Mouse (Mus musculus) heart, adult 2 months (tissue): ENCODE measurements around the gene Chrna10. TPM values are rescaled to one million over a fixed set of nuclear protein-coding genes. Genes with fewer than 3 reads are reported as not detected.

Experiments
- DNase-seq, 2 experiments: peaks; one replicate each; pipeline ENCODE4 v3.0.0; 2021
- H3K27ac ChIP-seq: fragments of 200-600 bp; 2 replicates; pipeline ENCODE4 v1.8.1; 2022
- H3K27me3 ChIP-seq: fragments of 200-500 bp; 2 replicates; pipeline ENCODE4 v1.6.1; 2012; ENCODE audit warnings: mild to moderate bottlenecking, low read length, inconsistent platforms, mixed read lengths; ENCODE audit not compliant: control insufficient read depth, insufficient read depth
- H3K36me3 ChIP-seq: fragments of 200-500 bp; 2 replicates; pipeline ENCODE4 v1.6.1; 2012; ENCODE audit warnings: low read length, inconsistent platforms; ENCODE audit not compliant: control insufficient read depth, insufficient read depth
- H3K4me1 ChIP-seq: fragments of 200-500 bp; 2 replicates; pipeline ENCODE4 v1.6.1; 2011; ENCODE audit warnings: low read length; ENCODE audit not compliant: control insufficient read depth, insufficient read depth
- H3K4me3 ChIP-seq: fragments of 200-600 bp; 2 replicates; pipeline ENCODE4 v1.8.1; 2022
- H3K79me2 ChIP-seq: fragments of 200-500 bp; replicated peaks from 2 replicates; pipeline ENCODE4 v1.6.1; 2012; ENCODE audit warnings: mild to moderate bottlenecking, inconsistent platforms, low read length, moderate library complexity, mixed read lengths; ENCODE audit not compliant: control insufficient read depth, insufficient read depth
- H3K9ac ChIP-seq: fragments of 200-500 bp; 2 replicates; pipeline ENCODE4 v1.6.1; 2012; ENCODE audit warnings: low read depth, mild to moderate bottlenecking, control low read depth, inconsistent platforms, low read length, mixed read lengths
- CTCF ChIP-seq: fragments of 200-600 bp; IDR thresholded peaks from 2 replicates; pipeline ENCODE4 v1.8.1; 2022; ENCODE audit warnings: antibody characterized with exemption, mild to moderate bottlenecking, moderate library complexity
- EP300 ChIP-seq: fragments of 200-500 bp; IDR thresholded peaks from 2 replicates; pipeline ENCODE4 v1.6.1; 2011; ENCODE audit warnings: low read depth, low read length, control low read depth; ENCODE audit not compliant: insufficient read depth
- POLR2A ChIP-seq: fragments of 200-500 bp; IDR thresholded peaks from 2 replicates; pipeline ENCODE4 v1.6.1; 2011; ENCODE audit warnings: mild to moderate bottlenecking, low read depth, low read length, control low read depth; ENCODE audit not compliant: insufficient read depth
- WGBS: fragments of 180-500 bp; shearing (Covaris S2); methylation state at CpG from one replicate; pipeline ENCODE4 v1.1.7; 2018; 5-methylcytosine and 5-hydroxymethylcytosine counted together
- intact Hi-C: fragments of 180-260 bp; cut with DNase I; formaldehyde crosslinking; loops from one replicate; pipeline ENCODE4 v1.15.1; 2025
- polyA plus RNA-seq: library from polyadenylated mRNA; depleted of rRNA; stranded (reverse); fragments of >200 nt; gene quantifications from 2 replicates; pipeline ENCODE4 v1.2.3, GENCODE M21; 2012
- total RNA-seq, 2 experiments: library from RNA; stranded (reverse); gene quantifications; 2 replicates each; pipeline ENCODE4 v1.2.3; 2021

Chrna10 gene
- total and polyA plus RNA-seq, 3 experiments, result 0.21 TPM; not detected in 2

- 80% methylated on average over 6 of the region's 6 CpGs for WGBS
- DNase-seq, result no peak
- Histone ChIP-seq H3K4me1 (no peaks in the 10 kb centered on the region), H3K27me3 (no peaks in the 10 kb centered on the region), H3K4me3 (no peak overlapping the region), H3K79me2 (no peaks in the 10 kb centered on the region), H3K9ac (no peak overlapping the region), H3K27ac (no peak overlapping the region), H3K36me3 (peaks cover 5% of the 10 kb centered on the region)
- intact Hi-C loops, result no loop called here
- TF ChIP-seq CTCF (no peak), POLR2A (no peak), EP300 (no peak)
These were observed 754 bp upstream of the Chrna10 start for GRCm38 (mm10) chr7:102117382-102117781.

- Histone ChIP-seq H3K79me2 (no peaks in the 10 kb centered on the region), H3K27me3 (no peaks in the 10 kb centered on the region), H3K9ac (no peak overlapping the region), H3K4me1 (no peaks in the 10 kb centered on the region), H3K36me3 (no peaks in the 10 kb centered on the region), H3K4me3 (no peak overlapping the region), H3K27ac (no peak overlapping the region)
- WGBS, result 67% methylated on average over 45 of the region's 45 CpGs
- no peak for DNase-seq
- TF ChIP-seq POLR2A (no peak; the same call in 1 of the 2 replicates), CTCF (no peak), EP300 (no peak)
- intact Hi-C loops, result no loop called here
These were observed 3.4 kb downstream of the Chrna10 start for GRCm38 (mm10) chr7:102113151-102113729.

- intact Hi-C loops, result no loop called here
- H3K9ac ChIP-seq, result no peak overlapping the region
- H3K4me3 ChIP-seq, result no peak overlapping the region
- H3K27ac ChIP-seq, result no peak overlapping the region
- no peaks in the 10 kb centered on the region; the same call in 1 of the 2 replicates for H3K79me2 ChIP-seq
- no peak for DNase-seq
- peaks cover 2% of the 10 kb centered on the region for H3K36me3 ChIP-seq
- H3K27me3 ChIP-seq, result no peaks in the 10 kb centered on the region
- H3K4me1 ChIP-seq, result no peaks in the 10 kb centered on the region
- 79% methylated on average over 4 of the region's 4 CpGs for WGBS
- no peak for TF ChIP-seq EP300
These were observed 6.9 kb downstream of the Chrna10 start for GRCm38 (mm10) chr7:102109746-102110145.

- Histone ChIP-seq H3K27me3 (no peaks in the 10 kb centered on the region), H3K9ac (no peak within 1 kb of the TSS), H3K4me3 (no peak within 1 kb of the TSS), H3K79me2 (no peaks in the 10 kb centered on the region; the same call in 1 of the 2 replicates), H3K27ac (no peak within 1 kb of the TSS), H3K4me1 (no peaks in the 10 kb centered on the region), H3K36me3 (peaks cover 2% of the 10 kb centered on the region)
- intact Hi-C loops, result no loop called here
- 62% methylated on average over 7 of the region's 7 CpGs for WGBS
- TF ChIP-seq POLR2A, result no peak
- TF ChIP-seq CTCF, result no peak
- no peak for TF ChIP-seq EP300
- no peak for DNase-seq
These were observed 7.5 kb downstream of the Chrna10 start, which contains the start of gene Art5 for GRCm38 (mm10) chr7:102109171-102109570. Art5 (minus strand) TSS chr7:102109489.

- TF ChIP-seq EP300 (0 out of 2 replicates have a peak, but pooled peaks have one; percentile 51), CTCF (no peak), POLR2A (peak; percentile 36; the same call in 1 of the 2 replicates)
- intact Hi-C loops, result no loop called here
- Histone ChIP-seq H3K36me3 (peaks cover 2% of the 10 kb centered on the region), H3K27me3 (no peaks in the 10 kb centered on the region), H3K4me3 (no peak overlapping the region), H3K27ac (no peak overlapping the region), H3K9ac (no peak overlapping the region), H3K4me1 (peaks cover 2% of the 10 kb centered on the region; the same call in 1 of the 2 replicates), H3K79me2 (no peaks in the 10 kb centered on the region; the same call in 1 of the 2 replicates)
- DNase-seq, result peak in 1 of 2 experiments; percentile 39
- WGBS, result 27% methylated on average over 1 of the region's 1 CpGs
These were observed 8.4 kb downstream of the Chrna10 start for GRCm38 (mm10) chr7:102108206-102108605.

GRCm38 (mm10) chr7:102106700-102107141 lies 9.9 kb downstream of the Chrna10 start:
- H3K9ac ChIP-seq, result peak overlapping the region; percentile 8; the same call in 1 of the 2 replicates
- H3K4me3 ChIP-seq, result no peak overlapping the region
- 10% methylated on average over 23 of the region's 23 CpGs for WGBS
- TF ChIP-seq CTCF (no peak), POLR2A (no peak), EP300 (no peak)
- peaks cover 2% of the 10 kb centered on the region for H3K36me3 ChIP-seq
- no peak overlapping the region for H3K27ac ChIP-seq
- no peaks in the 10 kb centered on the region for H3K27me3 ChIP-seq
- peaks cover 2% of the 10 kb centered on the region; the same call in 1 of the 2 replicates for H3K4me1 ChIP-seq
- H3K79me2 ChIP-seq, result no peaks in the 10 kb centered on the region; the same call in 1 of the 2 replicates
- intact Hi-C loops, result no loop called here
- DNase-seq, result peak; percentile 47 to 50
